Comparison of ENCODE assay signal across 20 mouse cellular contexts in the genomic region with DNA sequence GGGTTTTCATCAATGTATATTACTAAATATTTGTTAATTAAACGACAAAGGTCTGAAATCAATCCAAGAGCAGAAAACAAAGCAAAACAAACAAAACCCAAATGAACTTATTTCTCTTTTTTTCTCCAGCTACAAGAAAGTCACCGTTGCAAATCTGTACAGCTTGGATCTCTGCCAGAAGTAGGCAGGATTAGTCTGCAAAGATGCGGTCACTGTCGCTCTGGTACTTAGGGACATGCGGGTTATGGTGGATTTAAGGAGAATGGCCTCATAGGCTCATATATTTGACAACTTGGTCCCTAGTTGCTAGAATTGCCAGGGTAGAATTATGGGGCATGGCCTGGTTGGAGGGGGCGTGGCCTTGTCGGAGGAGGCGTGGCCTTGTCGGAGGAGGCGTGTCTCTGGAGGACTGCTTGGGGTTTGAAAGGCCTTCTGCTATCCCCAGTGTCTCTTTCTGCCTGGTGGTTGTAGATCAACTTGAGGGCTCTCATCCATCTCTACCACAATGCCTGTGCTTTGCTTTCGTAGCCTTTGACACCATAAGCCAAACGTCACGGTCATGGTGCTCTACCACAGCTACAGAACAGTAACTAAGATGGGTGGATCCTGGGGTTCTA. TPM values are rescaled to one million over a fixed set of nuclear protein-coding genes. Genes with fewer than 3 reads are reported as not detected.
A peak's percentile ranks its signal among the peaks of the same experiment; 100 is the strongest.
DNase-seq lines count a peak whose midpoint lies in the region; ATAC-seq and TF ChIP-seq lines count a peak whose summit lies in the region.
"Had no signal": no experiment of that assay in that cellular context is flagged by ENCODE, and none has a peak within 500 bp of the region (broad histone marks: within the 10 kb centered on the region; RNA-seq: fewer than 3 reads in every experiment).

No protein-coding gene starts in this region.

- DNase-seq in liver (peak; percentile 37), MEL (ENCODE audit: low read depth, low spot score) (peak; percentile 59)
- DNase-seq in forebrain, embryonic 10.5 days (ENCODE audit: extremely low spot score, low spot score), result no peak
- no peak for DNase-seq in left cerebral cortex, adult 8-10 months (ENCODE audit: low spot score in 2 of 2)
- DNase-seq: adrenal gland, postnatal 14 days; cerebellum, adult 8-10 months; gastrocnemius, postnatal 25 days; heart, postnatal 36 days; kidney, postnatal 4 days; left cerebral cortex, postnatal 4 days; lung, postnatal 14 days; thymus, adult 2 months had no signal

- no peak for TF ChIP-seq CTCF in MEL (IDR thresholded peaks at IDR 0.05 in 2 of 3, conservative IDR thresholded peaks at IDR 0.05 in 1 of 3; ENCODE audit: control insufficient read depth in 1 of 3, insufficient read depth in 1 of 3, low read depth in 2 of 3, low read length in 3 of 3, poor library complexity in 1 of 3, severe bottlenecking in 1 of 3)
- TF ChIP-seq CTCF in testis, adult 2 months (IDR thresholded peaks at IDR 0.05; ENCODE audit: control insufficient read depth, insufficient read depth, insufficient replicate concordance, low read depth, low read length), result no peak

- TF ChIP-seq EP300 in MEL (IDR thresholded peaks at IDR 0.05; ENCODE audit: low read depth in 1 of 2, low read length in 2 of 2), result no peak

- H3K27ac ChIP-seq in liver, embryonic 12.5 days, result no peak overlapping the region
- no peak overlapping the region for H3K27ac ChIP-seq in MEL (ENCODE audit: control insufficient read depth, low read depth, low read length)
- no peak overlapping the region for H3K27ac ChIP-seq in testis, adult 2 months (ENCODE audit: control insufficient read depth, insufficient read depth, low read depth, low read length)
- H3K27ac ChIP-seq in forebrain, embryonic 10.5 days, result no peak overlapping the region
- H3K27ac ChIP-seq: embryonic facial prominence, embryonic 13.5 days; liver, embryonic 15.5 days; midbrain, embryonic 10.5 days had no signal

- no peak overlapping the region for H3K4me3 ChIP-seq in liver, embryonic 12.5 days
- H3K4me3 ChIP-seq in MEL (ENCODE audit: control insufficient read depth in 1 of 2, insufficient read depth in 1 of 2, low read depth in 2 of 2, low read length in 2 of 2), result no peak overlapping the region
- H3K4me3 ChIP-seq in testis, adult 2 months (ENCODE audit: control insufficient read depth, low read depth, low read length), result peak overlapping the region; percentile 37; the same call in 1 of the 2 replicates
- no peak overlapping the region for H3K4me3 ChIP-seq in forebrain, embryonic 10.5 days
- H3K4me3 ChIP-seq: embryonic facial prominence, embryonic 13.5 days; heart, embryonic 12.5 days; liver, embryonic 15.5 days; midbrain, embryonic 10.5 days had no signal

- no peaks in the 10 kb centered on the region for H3K27me3 ChIP-seq in liver, embryonic 12.5 days (replicated peaks)
- no peaks in the 10 kb centered on the region for H3K27me3 ChIP-seq in MEL (ENCODE audit: control insufficient read depth in 1 of 2, insufficient read depth in 2 of 2, low read length in 2 of 2)
- no peaks in the 10 kb centered on the region for H3K27me3 ChIP-seq in testis, adult 2 months (ENCODE audit: control insufficient read depth, insufficient read depth, low read length)
- H3K27me3 ChIP-seq in forebrain, embryonic 10.5 days (ENCODE audit: poor library complexity, severe bottlenecking), result no peaks in the 10 kb centered on the region
- H3K27me3 ChIP-seq: embryonic facial prominence, embryonic 13.5 days; heart, embryonic 12.5 days; liver, embryonic 15.5 days had no signal

- TF ChIP-seq RAD21 in MEL (IDR thresholded peaks at IDR 0.05; ENCODE audit: low read depth, low read length), result no peak

- no peak for TF ChIP-seq POLR2A in MEL (IDR thresholded peaks at IDR 0.05; ENCODE audit: control insufficient read depth in 1 of 2, insufficient read depth in 1 of 2, low read depth in 1 of 2, low read length in 2 of 2, poor library complexity in 1 of 2)
- no peak for TF ChIP-seq POLR2A in testis, adult 2 months (IDR thresholded peaks at IDR 0.05; ENCODE audit: control insufficient read depth, low read depth, low read length)

- no peak overlapping the region for H3K4me2 ChIP-seq in liver, embryonic 12.5 days
- H3K4me2 ChIP-seq: embryonic facial prominence, embryonic 13.5 days; heart, embryonic 12.5 days; liver, embryonic 15.5 days had no signal

- no peaks in the 10 kb centered on the region for H3K9me3 ChIP-seq in liver, embryonic 12.5 days (replicated peaks)
- H3K9me3 ChIP-seq in MEL (replicated peaks; ENCODE audit: insufficient read depth, low read length), result no peaks in the 10 kb centered on the region
- no peaks in the 10 kb centered on the region for H3K9me3 ChIP-seq in forebrain, embryonic 10.5 days
- H3K9me3 ChIP-seq: embryonic facial prominence, embryonic 13.5 days; heart, embryonic 12.5 days; liver, embryonic 15.5 days; midbrain, embryonic 10.5 days had no signal

- H3K79me2 ChIP-seq in MEL (ENCODE audit: control insufficient read depth, insufficient read depth, low read length, poor library complexity), result no peaks in the 10 kb centered on the region

- no peak overlapping the region for H3K9ac ChIP-seq in liver, embryonic 12.5 days
- no peak overlapping the region for H3K9ac ChIP-seq in MEL (ENCODE audit: control insufficient read depth, low read depth, low read length, poor library complexity, severe bottlenecking)
- H3K9ac ChIP-seq: embryonic facial prominence, embryonic 13.5 days; heart, embryonic 12.5 days; liver, embryonic 15.5 days had no signal

- no peaks in the 10 kb centered on the region for H3K36me3 ChIP-seq in liver, embryonic 12.5 days
- peaks cover 0 to 2% of the 10 kb centered on the region in 2 experiments; a peak in 2 of 4 replicates for H3K36me3 ChIP-seq in MEL (ENCODE audit: control insufficient read depth in 1 of 2, insufficient read depth in 2 of 2, low read length in 2 of 2)
- no peaks in the 10 kb centered on the region for H3K36me3 ChIP-seq in testis, adult 2 months (ENCODE audit: control insufficient read depth, insufficient read depth, low read length)
- H3K36me3 ChIP-seq in forebrain, embryonic 10.5 days (replicated peaks), result no peaks in the 10 kb centered on the region
- H3K36me3 ChIP-seq: embryonic facial prominence, embryonic 13.5 days; heart, embryonic 12.5 days; liver, embryonic 15.5 days; midbrain, embryonic 10.5 days had no signal

- 65% methylated on average over 13 of the region's 13 CpGs for WGBS in liver, embryonic 12.5 days (ENCODE audit: insufficient replicate concordance)
- WGBS in forebrain, embryonic 10.5 days, result 87% methylated on average over 13 of the region's 13 CpGs

- no peak for ATAC-seq in liver, embryonic 12.5 days
- ATAC-seq in granulocyte monocyte progenitor cell, adult 5-6 weeks (replicated peaks; ENCODE audit: poor library complexity, severe bottlenecking), result 0 out of 2 replicates have a peak, but pooled peaks have one; percentile 26
- ATAC-seq: activated CD4-positive, CD25-positive, alpha-beta regulatory T cell, adult 4 months had no signal

- H3K4me1 ChIP-seq in liver, embryonic 12.5 days, result no peaks in the 10 kb centered on the region
- H3K4me1 ChIP-seq in MEL (ENCODE audit: control insufficient read depth in 1 of 2, insufficient read depth in 2 of 2, low read length in 2 of 2), result 0 out of 4 replicates have a peak, but pooled peaks cover 0 to 5% of the 10 kb centered on the region in 2 experiments
- H3K4me1 ChIP-seq in testis, adult 2 months (ENCODE audit: control insufficient read depth, insufficient read depth, low read length), result 0 out of 2 replicates have a peak, but pooled peaks cover 2% of the 10 kb centered on the region
- H3K4me1 ChIP-seq in forebrain, embryonic 10.5 days, result peaks cover 3% of the 10 kb centered on the region; the same call in 1 of the 2 replicates
- H3K4me1 ChIP-seq: embryonic facial prominence, embryonic 13.5 days; heart, embryonic 12.5 days; liver, embryonic 15.5 days; midbrain, embryonic 10.5 days had no signal

TF ChIP-seq in MEL, 35 proteins besides CTCF, POLR2A, EP300 and RAD21:
- TF ChIP-seq RCOR1 (IDR thresholded peaks at IDR 0.05; ENCODE audit: low read depth, low read length) (peak; percentile 55; the same call in 1 of the 2 replicates), UBTF (IDR thresholded peaks at IDR 0.05; ENCODE audit: borderline replicate concordance, insufficient read depth, low read depth, low read length) (no peak)

RNA-seq across cellular contexts. Expression of a gene that starts 46.6 kb away (rescaled TPM):
- polyA plus RNA-seq in liver, embryonic 12.5 days (2016; fragmentation: Nextera tagmentation; extraction: Ambion mirVana), result 22.1 and 22.4 TPM in 2 replicates
- total RNA-seq in MEL (2012; rRNA removed), result 28.2 and 30.7 TPM in 2 replicates
- polyA plus RNA-seq in MEL (2012; ENCODE audit: insufficient read depth in 1 of 2, insufficient read length in 2 of 2, low read depth in 1 of 2, low replicate concordance in 2 of 2, missing spikeins in 1 of 2), result 100 to 1,000 TPM in 1 of 2 experiments, 10 to 100 TPM in 1; 28.2 to 396 TPM
- total RNA-seq in granulocyte monocyte progenitor cell, adult 5-6 weeks (2014; fragmentation: Nextera tagmentation), result 17.5 and 23.2 TPM in 2 replicates
- total RNA-seq in granulocyte monocyte progenitor cell, adult 5-6 weeks (2017), result 55.9 and 63.3 TPM in 2 replicates
- 3.1 TPM in 2 replicates for polyA plus RNA-seq in testis, adult 2 months (2012; rRNA removed)
- polyA plus RNA-seq in forebrain, embryonic 10.5 days (2016; fragmentation: Nextera tagmentation; extraction: Ambion mirVana), result 31.8 and 33.4 TPM in 2 replicates
- 10 to 100 TPM; 80.0 to 93.2 (median 85.2) TPM for total RNA-seq in left cerebral cortex, adult 8-10 months (2022)

Comparison
In these comparisons a context has a peak if more than half of its experiments do, and no peak if none do; other contexts are left out.
1. DNase-seq: peak in liver (single experiment) and MEL (single experiment); none in forebrain, embryonic 10.5 days (single experiment) and left cerebral cortex, adult 8-10 months (0 of 2).